In the genomic region with DNA sequence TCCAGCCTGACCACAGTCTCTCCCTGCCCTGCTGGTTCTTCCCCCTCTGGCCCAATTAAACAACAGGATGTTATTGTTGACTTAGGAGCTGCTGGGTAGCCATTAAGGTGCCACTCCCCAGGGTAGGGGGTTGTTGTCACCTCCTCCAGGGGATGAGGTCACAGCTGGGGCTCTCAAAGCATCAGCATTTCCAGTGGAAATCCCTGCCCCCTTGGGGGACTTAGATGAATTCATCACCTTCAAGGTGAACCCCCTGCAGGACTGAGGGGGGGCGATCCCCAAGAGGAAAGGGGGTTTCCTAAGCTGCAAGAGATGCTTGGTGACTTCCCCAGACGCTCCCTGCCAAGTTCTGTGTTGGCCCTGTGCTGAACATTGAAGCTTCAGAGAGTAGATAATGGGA, we compare ENCODE assay signal across 14 mouse cellular contexts. TPM values are rescaled to one million over a fixed set of nuclear protein-coding genes. Genes with fewer than 3 reads are reported as not detected.
DNase-seq lines count a peak whose midpoint lies in the region; ATAC-seq and TF ChIP-seq lines count a peak whose summit lies in the region.
"Had no signal": no experiment of that assay in that cellular context is flagged by ENCODE, and none has a peak within 500 bp of the region (broad histone marks: within the 10 kb centered on the region; RNA-seq: fewer than 3 reads in every experiment).

No protein-coding gene starts in this region.

- DNase-seq in CD4-positive, CD25-positive, alpha-beta regulatory T cell, adult 2 months (ENCODE audit: low read depth, low spot score), result peak; percentile 31
- no peak for DNase-seq in heart, adult 8-10 months (ENCODE audit: low spot score)
- DNase-seq in midbrain, postnatal 0 days (ENCODE audit: low spot score), result no peak
- no peak for DNase-seq in midbrain, embryonic 10.5 days (ENCODE audit: low spot score)
- DNase-seq in right cerebral cortex, postnatal 25 days, result no peak
- DNase-seq: adrenal gland, adult 8-10 months; layer of hippocampus, postnatal 36 days; lung, postnatal 36 days had no signal

- peaks cover 26% of the 10 kb centered on the region for H3K4me1 ChIP-seq in heart, embryonic 15.5 days (replicated peaks)
- H3K4me1 ChIP-seq in midbrain, postnatal 0 days (ENCODE audit: insufficient read depth, low read length), result peaks cover 4% of the 10 kb centered on the region
- peaks cover 50% of the 10 kb centered on the region for H3K4me1 ChIP-seq in midbrain, embryonic 10.5 days
- peaks cover 61% of the 10 kb centered on the region for H3K4me1 ChIP-seq in neural tube, embryonic 15.5 days

- TF ChIP-seq CTCF in midbrain, postnatal 0 days (IDR thresholded peaks at IDR 0.05), result no peak

- no peaks in the 10 kb centered on the region for H3K36me3 ChIP-seq in heart, embryonic 15.5 days
- H3K36me3 ChIP-seq in midbrain, postnatal 0 days (ENCODE audit: insufficient read depth, low read length), result 0 out of 2 replicates have a peak, but pooled peaks cover 3% of the 10 kb centered on the region
- H3K36me3 ChIP-seq in midbrain, embryonic 10.5 days, result no peaks in the 10 kb centered on the region
- no peaks in the 10 kb centered on the region for H3K36me3 ChIP-seq in neural tube, embryonic 15.5 days
- H3K36me3 ChIP-seq: kidney, embryonic 15.5 days; limb, embryonic 15.5 days had no signal

- H3K27ac ChIP-seq in heart, embryonic 15.5 days, result no peak overlapping the region
- H3K27ac ChIP-seq in midbrain, postnatal 0 days (ENCODE audit: low read depth, low read length), result no peak overlapping the region
- no peak overlapping the region for H3K27ac ChIP-seq in midbrain, embryonic 10.5 days (replicated peaks)
- H3K27ac ChIP-seq in neural tube, embryonic 15.5 days (replicated peaks), result no peak overlapping the region
- H3K27ac ChIP-seq: kidney, embryonic 15.5 days; limb, embryonic 15.5 days had no signal

- ATAC-seq in CD4-positive, CD25-positive, alpha-beta regulatory T cell, adult 4 months, result no peak
- ATAC-seq in heart, embryonic 15.5 days (replicated peaks; ENCODE audit: insufficient number of reproducible peaks, insufficient read depth, low FRiP score, low read depth), result no peak
- ATAC-seq in midbrain, postnatal 0 days (ENCODE audit: low FRiP score), result no peak
- no peak for ATAC-seq in neural tube, embryonic 15.5 days (ENCODE audit: low FRiP score)

- H3K9me3 ChIP-seq in heart, embryonic 15.5 days (replicated peaks), result no peaks in the 10 kb centered on the region
- H3K9me3 ChIP-seq in midbrain, postnatal 0 days (ENCODE audit: low read length), result no peaks in the 10 kb centered on the region
- H3K9me3 ChIP-seq in midbrain, embryonic 10.5 days (replicated peaks), result no peaks in the 10 kb centered on the region
- H3K9me3 ChIP-seq in neural tube, embryonic 15.5 days (replicated peaks), result no peaks in the 10 kb centered on the region
- H3K9me3 ChIP-seq: kidney, embryonic 15.5 days; limb, embryonic 15.5 days had no signal

- 32% methylated on average over 2 of the region's 2 CpGs for WGBS in heart, embryonic 15.5 days
- WGBS in midbrain, postnatal 0 days, result 47% methylated on average over 2 of the region's 2 CpGs
- 34% methylated on average over 2 of the region's 2 CpGs for WGBS in midbrain, embryonic 10.5 days
- 32% methylated on average over 2 of the region's 2 CpGs for WGBS in neural tube, embryonic 15.5 days

- H3K4me3 ChIP-seq in heart, embryonic 15.5 days, result no peak overlapping the region
- H3K4me3 ChIP-seq in midbrain, postnatal 0 days (ENCODE audit: low read depth, low read length), result no peak overlapping the region
- H3K4me3 ChIP-seq in midbrain, embryonic 10.5 days, result no peak overlapping the region
- H3K4me3 ChIP-seq in neural tube, embryonic 15.5 days (replicated peaks), result no peak overlapping the region
- H3K4me3 ChIP-seq: erythroblast, embryonic 14.5 days; kidney, embryonic 15.5 days; limb, embryonic 15.5 days had no signal

- H3K9ac ChIP-seq in heart, embryonic 15.5 days, result no peak overlapping the region
- peak overlapping the region; percentile 33; the same call in 1 of the 2 replicates for H3K9ac ChIP-seq in midbrain, postnatal 0 days (replicated peaks; ENCODE audit: low read length, poor library complexity, severe bottlenecking)
- H3K9ac ChIP-seq in neural tube, embryonic 15.5 days (replicated peaks), result no peak overlapping the region
- H3K9ac ChIP-seq: kidney, embryonic 15.5 days; limb, embryonic 15.5 days had no signal

- peaks cover 65% of the 10 kb centered on the region for H3K27me3 ChIP-seq in heart, embryonic 15.5 days
- no peaks in the 10 kb centered on the region for H3K27me3 ChIP-seq in midbrain, postnatal 0 days (ENCODE audit: insufficient read depth, low read length)
- peaks cover 98% of the 10 kb centered on the region for H3K27me3 ChIP-seq in midbrain, embryonic 10.5 days (ENCODE audit: low read depth, poor library complexity, severe bottlenecking)
- 0 out of 2 replicates have a peak, but pooled peaks cover 8% of the 10 kb centered on the region for H3K27me3 ChIP-seq in neural tube, embryonic 15.5 days (replicated peaks)

- 0 out of 2 replicates have a peak overlapping the region, but pooled peaks have one; percentile 1 for H3K4me2 ChIP-seq in heart, embryonic 15.5 days
- H3K4me2 ChIP-seq in midbrain, postnatal 0 days (ENCODE audit: low read depth, low read length, poor library complexity, severe bottlenecking), result peak overlapping the region; percentile 26; the same call in 1 of the 2 replicates
- peak overlapping the region; percentile 85; the same call in 1 of the 2 replicates for H3K4me2 ChIP-seq in neural tube, embryonic 15.5 days
- H3K4me2 ChIP-seq: kidney, embryonic 15.5 days; limb, embryonic 15.5 days had no signal

RNA-seq across cellular contexts. Expression of gene Sema7a, which starts 3.2 kb away (rescaled TPM):
- polyA plus RNA-seq in CD4-positive, CD25-positive, alpha-beta regulatory T cell, adult 4 months (2017; shearing (Covaris generic)), result not detected
- 0.58 and 0.66 TPM in 2 replicates for polyA plus RNA-seq in heart, embryonic 15.5 days (2015; fragmentation: Nextera tagmentation; extraction: Ambion mirVana)
- 10 to 100 TPM; 20.4 to 24.8 (median 24.5) TPM for total RNA-seq in heart, adult 8-10 months (2022)
- 42.3 and 49.5 TPM in 2 replicates for total RNA-seq in midbrain, postnatal 0 days (2014; rRNA removed)
- polyA plus RNA-seq in midbrain, postnatal 0 days (2015; fragmentation: Nextera tagmentation; extraction: Ambion mirVana), result 3.2 and 3.6 TPM in 2 replicates
- polyA plus RNA-seq in midbrain, embryonic 10.5 days (2016; fragmentation: Nextera tagmentation; extraction: Ambion mirVana), result 0.26 and 0.27 TPM in 2 replicates
- 2.0 and 2.9 TPM in 2 replicates for polyA plus RNA-seq in neural tube, embryonic 15.5 days (2015; fragmentation: Nextera tagmentation; extraction: Ambion mirVana)

RNA-seq across cellular contexts. Expression of gene Ubl7, which starts 32.3 kb away (rescaled TPM):
- 100 to 1,000 TPM; 138 to 191 TPM for polyA plus RNA-seq in CD4-positive, CD25-positive, alpha-beta regulatory T cell, adult 4 months (2017; shearing (Covaris generic))
- 100 and 102 TPM in 2 replicates for polyA plus RNA-seq in heart, embryonic 15.5 days (2015; fragmentation: Nextera tagmentation; extraction: Ambion mirVana)
- total RNA-seq in heart, adult 8-10 months (2022), result 10 to 100 TPM; 72.5 to 82.8 (median 80.1) TPM
- total RNA-seq in midbrain, postnatal 0 days (2014; rRNA removed), result 103 and 132 TPM in 2 replicates
- polyA plus RNA-seq in midbrain, postnatal 0 days (2015; fragmentation: Nextera tagmentation; extraction: Ambion mirVana), result 161 and 169 TPM in 2 replicates
- 111 and 120 TPM in 2 replicates for polyA plus RNA-seq in midbrain, embryonic 10.5 days (2016; fragmentation: Nextera tagmentation; extraction: Ambion mirVana)
- 158 and 175 TPM in 2 replicates for polyA plus RNA-seq in neural tube, embryonic 15.5 days (2015; fragmentation: Nextera tagmentation; extraction: Ambion mirVana)

Comparison
In these comparisons a context has a peak if more than half of its experiments do, and no peak if none do; other contexts are left out.
1. H3K4me2 ChIP-seq: peak in every context shown above with its lines; median percentile 85 in neural tube, embryonic 15.5 days; 26 in midbrain, postnatal 0 days; 1 in heart, embryonic 15.5 days.